Mouse (Mus musculus): Measurements from ENCODE around the gene Prdm5. TPM values are rescaled to one million over a fixed set of nuclear protein-coding genes. Genes with fewer than 3 reads are reported as not detected.

Prdm5 gene
- 1 to 10 TPM in 25 of 26 experiments, under 1 TPM in 1; 0.58 to 4.4 (median 2.3) TPM for total RNA-seq (2018; cell fraction: chromatin; rRNA removed)
- under 1 TPM; 0.14 to 0.60 (median 0.27) TPM for total RNA-seq (2018; cell fraction: cytosol; rRNA removed)
- total RNA-seq (2018; cell fraction: nucleus; rRNA removed), result 1 to 10 TPM in 9 of 26 experiments, under 1 TPM in 15, not detected in 2; 0.27 to 4.3 (median 0.82) TPM
- 0.52 to 0.59 TPM in 2 of 3 replicates, not detected in the other for polyA plus RNA-seq (2018)

DNA sequence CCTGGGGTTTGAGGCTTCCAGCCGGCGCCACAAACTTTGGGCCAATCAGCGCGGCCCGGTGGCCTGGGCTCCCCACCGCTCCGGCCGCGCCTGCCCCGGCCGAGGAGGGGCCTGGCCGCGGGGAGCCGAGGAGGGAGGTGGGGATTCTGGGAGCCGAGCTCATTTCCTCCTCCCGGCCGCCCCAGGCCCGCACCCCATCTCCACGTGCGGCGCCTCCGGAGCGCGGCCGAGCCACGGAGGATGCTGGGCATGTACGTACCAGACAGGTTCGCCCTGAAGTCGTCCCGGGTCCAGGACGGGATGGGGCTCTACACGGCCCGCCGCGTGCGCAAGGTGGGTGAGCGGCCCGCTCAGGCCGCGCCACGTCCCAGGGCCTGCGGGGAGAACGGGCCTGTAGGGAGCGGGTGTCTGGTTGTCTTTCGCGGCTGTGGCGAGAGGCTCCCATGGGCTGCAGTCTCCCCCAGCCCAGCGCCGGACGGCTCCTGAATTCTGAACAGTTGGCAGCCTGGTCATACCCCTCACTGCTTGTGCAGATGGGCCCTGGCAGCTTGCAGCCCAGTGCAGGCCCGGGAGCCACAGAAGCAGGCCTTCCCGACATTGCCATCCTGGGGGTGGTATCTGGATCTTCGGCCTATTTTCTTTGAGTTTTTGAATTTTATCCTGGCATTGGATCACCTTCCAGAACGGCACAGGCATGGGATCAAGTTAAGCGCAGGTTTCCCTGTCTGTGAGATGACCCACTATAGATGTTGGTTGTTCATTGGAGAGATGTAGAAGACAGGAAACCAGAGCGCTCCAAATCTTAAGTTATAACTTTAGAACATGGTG, at the start of gene Prdm5:
Prdm5 (plus strand) TSS at position 128 of the 828 bp plus-strand sequence.
- Histone ChIP-seq H3K36me3 (ENCODE audit: inconsistent target) (no peaks in the 10 kb centered on the region), H3K4me3 (ENCODE audit: inconsistent target) (no peak within 1 kb of the TSS; the same call in 1 of the 2 replicates), H3K27ac (no peak within 1 kb of the TSS), H3K79me2 (ENCODE audit: inconsistent target) (no peaks in the 10 kb centered on the region)
- WGBS (ENCODE audit: missing documents), result 9% methylated on average over 56 of the region's 56 CpGs

GRCm38 (mm10) chr6:65739442-65739841, 39.3 kb upstream of the Prdm5 start:
- Histone ChIP-seq H3K27ac (no peak overlapping the region), H3K4me3 (ENCODE audit: inconsistent target) (no peak overlapping the region), H3K79me2 (ENCODE audit: inconsistent target) (no peaks in the 10 kb centered on the region), H3K36me3 (ENCODE audit: inconsistent target) (no peaks in the 10 kb centered on the region)
- 82% methylated on average over 8 of the region's 8 CpGs for WGBS (ENCODE audit: missing documents)

DNA sequence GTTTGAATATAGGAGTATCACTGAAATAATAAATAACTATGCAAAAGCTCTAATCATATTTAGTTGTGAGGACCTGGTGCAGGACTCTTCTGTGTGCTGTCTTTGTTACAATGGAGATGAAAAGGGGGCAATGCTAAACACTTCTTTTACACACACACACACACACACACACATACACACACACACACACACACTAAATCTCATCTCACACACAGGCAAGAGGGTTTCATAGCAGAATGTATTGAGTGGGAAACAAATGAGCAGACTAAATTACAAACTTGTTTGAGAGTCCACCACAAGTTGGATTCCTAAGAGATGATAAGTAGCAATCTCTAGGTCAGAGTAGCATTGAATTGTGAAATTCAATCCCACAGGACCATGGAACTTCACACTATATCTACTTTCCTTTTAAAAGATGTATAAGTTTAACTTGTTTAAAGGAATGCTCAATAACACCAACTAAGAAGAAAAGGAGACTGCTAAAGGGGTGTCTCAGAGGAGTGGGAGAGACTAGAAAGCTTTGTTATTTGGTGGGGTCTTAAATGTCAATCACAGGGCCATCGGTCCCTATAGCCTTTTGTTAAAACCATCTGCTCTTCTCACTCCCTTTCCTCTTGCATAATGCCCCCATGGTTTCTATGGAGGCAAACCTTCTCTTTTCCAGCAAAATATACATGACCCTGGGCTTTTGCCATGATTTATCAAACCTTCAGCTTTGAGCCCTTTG, 35.5 kb upstream of the Prdm5 start:
- Histone ChIP-seq H3K4me3 (ENCODE audit: inconsistent target) (no peak overlapping the region), H3K27ac (no peak overlapping the region), H3K36me3 (ENCODE audit: inconsistent target) (no peaks in the 10 kb centered on the region), H3K79me2 (ENCODE audit: inconsistent target) (no peaks in the 10 kb centered on the region)
- 71% methylated on average over 1 of the region's 1 CpGs for WGBS (ENCODE audit: missing documents)

GRCm38 (mm10) chr6:65743871-65744202, 35.0 kb upstream of the Prdm5 start:
- Histone ChIP-seq H3K27ac (no peak overlapping the region), H3K79me2 (ENCODE audit: inconsistent target) (no peaks in the 10 kb centered on the region), H3K36me3 (ENCODE audit: inconsistent target) (no peaks in the 10 kb centered on the region), H3K4me3 (ENCODE audit: inconsistent target) (no peak overlapping the region)

- Histone ChIP-seq H3K27ac (no peak overlapping the region), H3K36me3 (ENCODE audit: inconsistent target) (no peaks in the 10 kb centered on the region), H3K79me2 (ENCODE audit: inconsistent target) (no peaks in the 10 kb centered on the region), H3K4me3 (ENCODE audit: inconsistent target) (no peak overlapping the region)
- WGBS (ENCODE audit: missing documents), result 93% methylated on average over 7 of the region's 7 CpGs
These were observed 20.6 kb upstream of the Prdm5 start for GRCm38 (mm10) chr6:65758214-65758613.

DNA sequence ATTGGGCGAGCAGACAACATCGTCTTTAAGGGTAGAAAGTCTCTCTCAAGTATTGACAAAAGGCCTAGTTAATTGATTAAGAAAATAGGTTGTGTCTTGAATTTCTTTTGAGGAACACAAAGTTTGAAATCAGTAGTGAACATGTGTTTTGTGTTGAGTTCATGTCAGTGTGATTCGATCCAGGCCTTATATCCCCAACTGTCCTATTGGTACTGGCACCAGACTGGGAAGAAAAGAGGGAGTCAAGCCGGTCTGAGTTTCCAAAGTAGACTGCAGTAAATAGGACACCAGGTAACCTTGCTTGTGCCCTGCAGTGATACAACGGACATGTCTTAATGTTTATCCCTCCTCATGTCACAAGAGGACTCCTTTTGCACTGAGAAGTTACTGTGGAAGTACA, 19.6 kb upstream of the Prdm5 start:
- no peak overlapping the region for H3K27ac ChIP-seq
- H3K36me3 ChIP-seq (ENCODE audit: inconsistent target), result no peaks in the 10 kb centered on the region
- 92% methylated on average over 5 of the region's 5 CpGs for WGBS (ENCODE audit: missing documents)
- H3K79me2 ChIP-seq (ENCODE audit: inconsistent target), result no peaks in the 10 kb centered on the region
- no peak overlapping the region for H3K4me3 ChIP-seq (ENCODE audit: inconsistent target)

GRCm38 (mm10) chr6:65760073-65760472, 18.7 kb upstream of the Prdm5 start:
- no peaks in the 10 kb centered on the region for H3K36me3 ChIP-seq (ENCODE audit: inconsistent target)
- H3K4me3 ChIP-seq (ENCODE audit: inconsistent target), result no peak overlapping the region
- H3K79me2 ChIP-seq (ENCODE audit: inconsistent target), result no peaks in the 10 kb centered on the region
- WGBS (ENCODE audit: missing documents), result 98% methylated on average over 3 of the region's 3 CpGs
- H3K27ac ChIP-seq, result no peak overlapping the region

- no peak overlapping the region for H3K27ac ChIP-seq
- H3K4me3 ChIP-seq (ENCODE audit: inconsistent target), result no peak overlapping the region
- no peaks in the 10 kb centered on the region for H3K36me3 ChIP-seq (ENCODE audit: inconsistent target)
- WGBS (ENCODE audit: missing documents), result 97% methylated on average over 2 of the region's 2 CpGs
- H3K79me2 ChIP-seq (ENCODE audit: inconsistent target), result no peaks in the 10 kb centered on the region
These were observed 14.3 kb upstream of the Prdm5 start for GRCm38 (mm10) chr6:65764459-65764858.

- WGBS (ENCODE audit: missing documents), result 16% methylated on average over 8 of the region's 8 CpGs
- H3K36me3 ChIP-seq (ENCODE audit: inconsistent target), result no peaks in the 10 kb centered on the region
- no peaks in the 10 kb centered on the region for H3K79me2 ChIP-seq (ENCODE audit: inconsistent target)
- H3K27ac ChIP-seq, result no peak overlapping the region
- H3K4me3 ChIP-seq (ENCODE audit: inconsistent target), result no peak overlapping the region
These were observed 13.7 kb upstream of the Prdm5 start for GRCm38 (mm10) chr6:65765057-65765456.

DNA sequence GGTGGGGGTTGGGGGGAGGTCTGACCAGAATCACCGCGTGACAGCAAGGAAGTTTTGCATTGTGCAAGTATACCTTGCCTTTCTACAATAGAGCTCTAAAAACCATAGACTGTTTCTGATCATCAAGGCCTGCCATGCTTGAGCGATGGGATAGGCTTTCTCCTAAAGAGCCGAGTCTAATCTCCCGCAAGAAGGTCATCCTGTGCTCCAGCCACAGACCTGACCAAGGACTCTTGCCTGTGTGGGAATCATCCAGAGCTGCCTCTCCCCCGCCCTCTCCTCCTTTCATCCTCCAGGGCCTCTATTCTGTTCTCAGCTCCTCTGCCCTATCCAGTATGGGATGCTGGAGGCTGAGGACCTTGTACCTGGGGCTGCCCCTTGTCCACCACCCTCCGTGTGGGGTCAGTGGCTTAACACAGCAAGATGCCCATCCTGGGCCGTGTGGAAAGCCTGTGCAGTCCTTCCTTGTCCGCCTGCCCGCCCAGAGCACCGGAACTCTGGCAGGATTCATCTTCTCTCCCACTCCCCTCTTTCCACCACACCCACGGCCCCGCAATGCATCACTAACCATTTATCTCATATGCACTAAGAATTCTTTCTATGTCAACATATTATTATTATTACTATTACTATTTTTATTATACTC, 12.9 kb upstream of the Prdm5 start:
- Histone ChIP-seq H3K36me3 (ENCODE audit: inconsistent target) (no peaks in the 10 kb centered on the region), H3K79me2 (ENCODE audit: inconsistent target) (no peaks in the 10 kb centered on the region), H3K27ac (no peak overlapping the region), H3K4me3 (ENCODE audit: inconsistent target) (no peak overlapping the region)
- WGBS (ENCODE audit: missing documents), result 91% methylated on average over 13 of the region's 13 CpGs

DNA sequence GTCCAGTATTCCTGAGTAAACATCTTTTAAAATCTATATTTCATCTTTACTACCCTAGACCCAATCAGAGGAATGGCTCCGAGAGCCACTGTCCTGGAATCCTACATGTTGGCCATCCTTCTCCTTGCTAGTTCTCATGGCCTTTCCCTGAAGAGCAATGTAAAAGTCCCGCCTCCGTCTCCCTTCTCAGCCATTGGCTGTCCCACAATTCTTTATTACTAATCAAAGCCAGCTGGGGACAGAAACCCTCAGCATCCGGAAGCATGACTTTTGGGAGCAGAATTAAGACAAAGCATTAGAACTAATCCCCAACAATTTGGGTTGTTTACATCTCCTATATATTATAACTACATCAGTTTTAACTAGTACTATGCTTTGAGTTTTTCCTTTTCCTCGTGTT, 10.9 kb upstream of the Prdm5 start:
- Histone ChIP-seq H3K36me3 (ENCODE audit: inconsistent target) (no peaks in the 10 kb centered on the region), H3K79me2 (ENCODE audit: inconsistent target) (no peaks in the 10 kb centered on the region), H3K27ac (no peak overlapping the region), H3K4me3 (ENCODE audit: inconsistent target) (no peak overlapping the region)
- WGBS (ENCODE audit: missing documents), result 89% methylated on average over 5 of the region's 5 CpGs

GRCm38 (mm10) chr6:65773566-65773965, 5.2 kb upstream of the Prdm5 start:
- Histone ChIP-seq H3K36me3 (ENCODE audit: inconsistent target) (no peaks in the 10 kb centered on the region), H3K4me3 (ENCODE audit: inconsistent target) (no peak overlapping the region), H3K27ac (no peak overlapping the region), H3K79me2 (ENCODE audit: inconsistent target) (no peaks in the 10 kb centered on the region)
- WGBS (ENCODE audit: missing documents), result 38% methylated on average over 4 of the region's 4 CpGs

GRCm38 (mm10) chr6:65779689-65780233, 973 bp downstream of the Prdm5 start:
- 87% methylated on average over 4 of the region's 4 CpGs for WGBS (ENCODE audit: missing documents)
- H3K4me3 ChIP-seq (ENCODE audit: inconsistent target), result no peak overlapping the region

GRCm38 (mm10) chr6:65781441-65781840, 2.7 kb downstream of the Prdm5 start:
- Histone ChIP-seq H3K27ac (no peak overlapping the region), H3K36me3 (ENCODE audit: inconsistent target) (no peaks in the 10 kb centered on the region), H3K79me2 (ENCODE audit: inconsistent target) (no peaks in the 10 kb centered on the region), H3K4me3 (ENCODE audit: inconsistent target) (no peak overlapping the region)
- WGBS (ENCODE audit: missing documents), result 88% methylated on average over 7 of the region's 7 CpGs

More at GRCm38 (mm10) chr6:65779689-65780233, 973 bp downstream of the Prdm5 start:
- H3K79me2 ChIP-seq (ENCODE audit: inconsistent target), result no peaks in the 10 kb centered on the region
- no peaks in the 10 kb centered on the region for H3K36me3 ChIP-seq (ENCODE audit: inconsistent target)
- no peak overlapping the region for H3K27ac ChIP-seq

Measured in macrophage (primary cell).